In the genomic region with DNA sequence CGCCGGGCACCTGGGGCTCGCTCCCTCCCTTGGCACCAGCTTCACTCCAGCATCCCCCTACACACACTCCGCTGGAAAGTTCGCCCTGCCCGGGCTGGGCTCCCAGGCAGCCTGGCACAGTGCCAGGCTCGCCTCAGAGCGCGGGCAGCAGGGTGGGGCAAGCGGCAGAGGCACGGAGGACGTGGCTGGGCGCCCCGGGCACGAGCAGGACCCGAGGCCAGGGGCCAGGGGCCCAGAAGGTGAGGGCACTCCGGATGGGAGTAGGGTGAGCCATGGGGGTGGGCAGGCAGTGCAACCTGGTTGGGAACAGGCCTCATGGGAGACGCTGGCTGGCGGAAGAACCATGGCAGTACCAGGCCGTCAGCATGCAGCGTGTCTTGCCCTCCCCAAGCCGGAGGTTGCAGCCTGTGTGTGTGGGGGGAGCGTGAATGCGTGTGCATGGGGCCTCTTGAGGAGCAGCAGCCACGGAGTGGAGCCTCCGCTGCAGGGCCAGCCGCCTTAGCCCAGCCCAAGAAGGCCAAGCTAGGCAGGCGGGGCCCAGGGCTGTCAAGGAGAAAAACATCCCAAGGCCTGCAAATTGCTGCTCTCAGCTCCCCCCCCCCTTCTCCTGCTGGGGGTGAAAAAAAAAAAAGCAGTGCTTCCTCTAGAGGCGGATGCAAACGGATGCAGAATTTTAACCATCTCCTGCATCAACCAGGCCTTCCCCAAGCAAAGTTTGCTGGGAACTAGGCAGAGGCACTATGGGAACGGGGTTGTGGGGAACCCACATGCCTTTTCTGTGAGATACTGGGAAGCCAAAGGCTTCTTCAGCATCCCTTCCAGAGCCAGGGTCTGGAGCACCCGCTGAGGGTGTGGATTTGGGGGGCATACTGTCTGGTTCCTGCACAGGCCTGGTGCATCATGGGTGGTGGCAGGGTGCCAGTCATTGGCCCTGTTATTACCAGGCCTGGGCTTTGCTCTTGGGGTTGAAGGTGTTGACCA, we compare ENCODE assay signal across 8 mouse cellular contexts.
DNase-seq lines count a peak whose midpoint lies in the region; ATAC-seq and TF ChIP-seq lines count a peak whose summit lies in the region.

No protein-coding gene starts in this region.

- peaks cover 48% of the 10 kb centered on the region for H3K27me3 ChIP-seq in embryonic facial prominence, embryonic 12.5 days
- no peaks in the 10 kb centered on the region for H3K27me3 ChIP-seq in heart, adult 2 months (ENCODE audit: control insufficient read depth, insufficient read depth, low read length)
- no peaks in the 10 kb centered on the region for H3K27me3 ChIP-seq in liver, adult 2 months (ENCODE audit: control insufficient read depth, insufficient read depth, low read length)

- peak overlapping the region; percentile 83 for H3K27ac ChIP-seq in embryonic facial prominence, embryonic 12.5 days
- H3K27ac ChIP-seq in heart, adult 2 months = peak overlapping the region; percentile 100
- peak overlapping the region; percentile 79 for H3K27ac ChIP-seq in liver, adult 2 months (replicated peaks; ENCODE audit: insufficient read depth, low read depth, low read length)

- peak; percentile 39; the same call in 1 of the 2 replicates for TF ChIP-seq EP300 in heart, adult 2 months (IDR thresholded peaks at IDR 0.05; ENCODE audit: insufficient read depth, low read depth, low read length)

- H3K4me1 ChIP-seq in embryonic facial prominence, embryonic 12.5 days = peaks cover 28% of the 10 kb centered on the region
- H3K4me1 ChIP-seq in heart, adult 2 months (ENCODE audit: control insufficient read depth, insufficient read depth, low read length) = peaks cover 28% of the 10 kb centered on the region
- peaks cover 21% of the 10 kb centered on the region for H3K4me1 ChIP-seq in liver, adult 2 months (ENCODE audit: control insufficient read depth, insufficient read depth, low read length)

- DNase-seq in thymus, adult 18-20 months = peak; percentile 63 to 71
- no peak for DNase-seq in thymus, postnatal 0 days (ENCODE audit: low spot score)
- DNase-seq in heart, adult 2 months = peak; percentile 91
- DNase-seq in kidney, adult 9 months = peak; percentile 95
- peak; percentile 67 for DNase-seq in liver, adult 2 months (ENCODE audit: extremely low read depth, low read depth, low spot score)
- peak; percentile 66 to 68 for DNase-seq in natural killer cell, adult 2 months (ENCODE audit: low spot score in 2 of 2)
- peak; percentile 80 for DNase-seq in testis, postnatal 14 days (ENCODE audit: low spot score)

- TF ChIP-seq POLR2A in heart, adult 2 months (IDR thresholded peaks at IDR 0.05; ENCODE audit: insufficient read depth, low read depth, low read length) = peak; percentile 94
- peak; percentile 50; the same call in 1 of the 2 replicates for TF ChIP-seq POLR2A in liver, adult 2 months (IDR thresholded peaks at IDR 0.05; ENCODE audit: extremely low read depth, insufficient read depth, low read length)

- peak overlapping the region; percentile 44 for H3K9ac ChIP-seq in embryonic facial prominence, embryonic 12.5 days
- peak overlapping the region; percentile 92 for H3K9ac ChIP-seq in heart, adult 2 months (ENCODE audit: low read depth, low read length)
- H3K9ac ChIP-seq in liver, adult 2 months (ENCODE audit: low read depth, low read length) = peak overlapping the region; percentile 79

- H3K9me3 ChIP-seq in embryonic facial prominence, embryonic 12.5 days = no peaks in the 10 kb centered on the region

- WGBS in embryonic facial prominence, embryonic 12.5 days = 44% methylated on average over 32 of the region's 32 CpGs
- under 1% methylated on average over 32 of the region's 32 CpGs for WGBS in heart, adult 2 months
- WGBS in liver, adult 2 months = 26% methylated on average over 32 of the region's 32 CpGs

- H3K4me2 ChIP-seq in embryonic facial prominence, embryonic 12.5 days (replicated peaks) = peak overlapping the region; percentile 44

- peak; percentile 14; the same call in 1 of the 2 replicates for TF ChIP-seq CTCF in heart, adult 2 months (IDR thresholded peaks at IDR 0.05)
- no peak for TF ChIP-seq CTCF in liver, adult 2 months (IDR thresholded peaks at IDR 0.05; ENCODE audit: low read depth, low read length)

- no peaks in the 10 kb centered on the region for H3K36me3 ChIP-seq in embryonic facial prominence, embryonic 12.5 days
- peaks cover 7% of the 10 kb centered on the region for H3K36me3 ChIP-seq in heart, adult 2 months (ENCODE audit: control insufficient read depth, insufficient read depth, low read length)
- H3K36me3 ChIP-seq in liver, adult 2 months (ENCODE audit: control insufficient read depth, insufficient read depth, low read length) = no peaks in the 10 kb centered on the region

- H3K4me3 ChIP-seq in embryonic facial prominence, embryonic 12.5 days = peak overlapping the region; percentile 8; the same call in 1 of the 2 replicates
- H3K4me3 ChIP-seq in heart, adult 2 months = peak overlapping the region; percentile 57
- H3K4me3 ChIP-seq in liver, adult 2 months (ENCODE audit: insufficient read depth, low read depth, low read length) = peak overlapping the region; percentile 61

- ATAC-seq in embryonic facial prominence, embryonic 12.5 days (ENCODE audit: insufficient number of reproducible peaks, insufficient read depth, low FRiP score, low TSS enrichment) = peak; percentile 55

- intact Hi-C loops in heart, adult 2 months (cut with DNase I) = loop anchor here (10.0 kb wide), 1 partner anchor 51 kb away; no protein-coding TSS in a partner anchor

- H3K79me2 ChIP-seq in heart, adult 2 months (replicated peaks; ENCODE audit: control insufficient read depth, insufficient read depth, low read length) = peaks cover 4% of the 10 kb centered on the region
- H3K79me2 ChIP-seq in liver, adult 2 months (ENCODE audit: control insufficient read depth, insufficient read depth, low read length) = peaks cover 7% of the 10 kb centered on the region; the same call in 1 of the 2 replicates

Comparison
In these comparisons a context has a peak if more than half of its experiments do, and no peak if none do; other contexts are left out.
1. H3K4me3 ChIP-seq: peak in every context shown above with its lines; median percentile 61 in liver, adult 2 months; 57 in heart, adult 2 months; 8 in embryonic facial prominence, embryonic 12.5 days.